Mouse (Mus musculus): ENCODE data around the gene Lama5. TPM values are rescaled to one million over a fixed set of nuclear protein-coding genes. Genes with fewer than 3 reads are reported as not detected.

The Lama5 gene
- polyA plus RNA-seq, 1 experiment from 2014 or later = 6.4 TPM

DNA sequence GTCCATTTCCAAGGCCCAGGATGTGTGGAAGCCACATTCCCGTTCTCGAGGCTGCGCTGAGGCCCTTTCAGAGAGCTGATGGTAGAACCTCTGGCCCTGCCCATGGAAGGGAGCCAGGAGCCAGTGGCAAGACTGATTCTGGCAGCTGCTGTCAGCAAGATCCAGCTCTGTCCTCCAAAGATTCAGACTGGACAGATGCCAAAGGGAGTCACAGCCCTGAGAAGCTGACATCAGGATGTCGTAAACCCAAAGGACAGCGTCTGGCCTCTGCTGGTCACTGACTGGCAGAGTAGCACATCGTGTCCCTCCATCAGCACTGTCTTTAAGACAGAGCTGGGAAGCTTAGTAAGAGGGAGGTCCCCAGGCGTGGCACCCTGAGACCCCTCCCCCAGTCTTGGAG, 2.9 kb upstream of the Lama5 start:
- H3K4me1 ChIP-seq = peaks cover 46% of the 10 kb centered on the region
- WGBS = 78% methylated on average over 7 of the region's 7 CpGs
- H3K36me3 ChIP-seq = no peaks in the 10 kb centered on the region
- no peaks in the 10 kb centered on the region for H3K9me3 ChIP-seq (replicated peaks)
- H3K27ac ChIP-seq (replicated peaks) = peak overlapping the region; percentile 78
- no peak for DNase-seq (ENCODE audit: low spot score)
- no peak overlapping the region for H3K4me3 ChIP-seq
- peaks cover 54% of the 10 kb centered on the region for H3K27me3 ChIP-seq (ENCODE audit: low read depth, poor library complexity, severe bottlenecking)

GRCm38 (mm10) chr2:180228060-180228458, 2.4 kb upstream of the Lama5 start:
- Histone ChIP-seq H3K27ac (replicated peaks) (peak overlapping the region; percentile 78), H3K4me1 (peaks cover 50% of the 10 kb centered on the region), H3K36me3 (no peaks in the 10 kb centered on the region), H3K27me3 (ENCODE audit: low read depth, poor library complexity, severe bottlenecking) (peaks cover 59% of the 10 kb centered on the region), H3K9me3 (replicated peaks) (no peaks in the 10 kb centered on the region), H3K4me3 (peak overlapping the region; percentile 39)
- 41% methylated on average over 6 of the region's 6 CpGs for WGBS
- no peak for DNase-seq (ENCODE audit: low spot score)

DNA sequence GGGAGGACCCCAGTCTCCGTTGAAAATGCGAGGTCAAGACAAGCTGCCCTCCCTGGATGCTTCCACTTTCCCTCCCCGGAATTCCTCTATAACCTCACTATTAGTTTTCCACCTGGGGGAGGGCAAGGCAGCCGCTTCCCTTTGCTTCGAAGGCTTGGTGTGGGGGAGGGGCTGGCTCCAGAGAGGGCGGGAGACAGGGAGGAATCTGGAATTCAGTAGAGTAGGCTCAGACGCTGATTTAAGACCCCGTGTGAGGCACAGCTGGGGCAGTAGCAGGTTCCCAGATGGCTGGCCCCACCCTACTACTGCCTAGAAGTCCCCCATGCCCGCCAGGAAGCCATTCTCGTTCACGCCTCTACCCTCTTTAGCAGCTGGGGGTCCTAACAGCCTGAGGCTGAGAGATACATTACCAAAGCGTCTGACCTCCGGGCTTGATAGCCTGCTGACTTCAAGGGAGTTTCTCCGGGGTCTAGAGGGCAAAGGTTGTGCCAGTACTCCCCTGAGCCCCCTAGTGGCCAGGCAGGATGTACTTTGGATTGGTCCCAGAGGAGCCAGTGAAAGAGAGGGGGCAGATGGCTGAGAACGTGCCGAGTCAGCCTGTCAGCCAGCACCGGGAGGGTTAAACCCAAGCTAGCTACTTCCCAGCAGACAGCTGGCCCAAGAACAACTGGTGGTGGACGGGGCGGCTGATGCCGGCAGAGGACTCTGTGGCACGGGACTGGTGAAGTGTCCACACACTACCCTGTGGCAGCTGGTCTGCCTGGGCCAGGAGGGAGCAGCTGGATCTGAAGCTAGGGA, 1.8 kb upstream of the Lama5 start:
- peak overlapping the region; percentile 39 for H3K4me3 ChIP-seq
- WGBS = under 1% methylated on average over 21 of the region's 21 CpGs
- peak; percentile 84 for DNase-seq (ENCODE audit: low spot score)
- no peaks in the 10 kb centered on the region for H3K36me3 ChIP-seq
- H3K9me3 ChIP-seq (replicated peaks) = no peaks in the 10 kb centered on the region
- H3K27ac ChIP-seq (replicated peaks) = peak overlapping the region; percentile 78
- peaks cover 56% of the 10 kb centered on the region for H3K4me1 ChIP-seq
- peaks cover 65% of the 10 kb centered on the region for H3K27me3 ChIP-seq (ENCODE audit: low read depth, poor library complexity, severe bottlenecking)

DNA sequence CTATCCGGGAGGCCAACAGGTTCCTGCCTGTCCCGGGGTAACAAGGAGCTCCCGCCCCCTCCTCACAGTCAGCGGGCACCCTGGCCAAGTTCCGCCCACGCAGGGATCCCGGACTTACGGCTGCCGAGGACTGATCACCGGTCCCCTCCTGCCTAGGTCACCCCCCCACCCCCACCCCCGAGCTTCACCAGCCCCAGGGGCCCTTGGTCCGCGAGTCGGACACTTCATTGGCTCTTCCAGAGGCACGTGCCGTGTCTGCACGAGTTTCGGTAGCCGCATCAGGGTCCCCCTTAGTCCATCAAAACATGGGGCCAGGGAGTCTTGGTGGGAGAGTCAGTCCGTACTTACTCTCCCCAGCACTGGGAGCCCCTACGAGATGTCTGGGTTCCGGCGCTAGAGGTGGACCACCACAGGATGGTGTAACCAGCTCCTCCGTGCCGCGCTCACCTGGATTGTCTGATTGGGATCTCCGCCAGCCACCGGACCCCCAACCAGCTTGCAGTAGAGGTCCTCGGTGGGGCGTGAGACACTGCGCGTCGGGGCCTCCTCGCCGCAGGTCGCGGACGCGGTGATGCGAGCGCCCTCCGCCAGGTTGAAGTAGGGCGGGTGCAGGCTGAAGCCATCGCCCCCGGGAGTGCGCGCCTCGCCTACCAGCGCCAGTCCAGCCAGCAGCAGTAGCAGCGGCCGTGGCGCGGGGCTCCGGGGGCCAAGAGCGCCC, 456 bp downstream of the Lama5 start:
- H3K4me3 ChIP-seq = peak overlapping the region; percentile 77
- H3K9me3 ChIP-seq (replicated peaks) = no peaks in the 10 kb centered on the region
- peaks cover 68% of the 10 kb centered on the region for H3K27me3 ChIP-seq (ENCODE audit: low read depth, poor library complexity, severe bottlenecking)
- H3K27ac ChIP-seq (replicated peaks) = peak overlapping the region; percentile 79
- peaks cover 64% of the 10 kb centered on the region for H3K4me1 ChIP-seq
- DNase-seq (ENCODE audit: low spot score) = peak; percentile 59
- WGBS = under 1% methylated on average over 54 of the region's 55 CpGs
- 0 out of 2 replicates have a peak, but pooled peaks cover 2% of the 10 kb centered on the region for H3K36me3 ChIP-seq

- H3K4me1 ChIP-seq = peaks cover 65% of the 10 kb centered on the region
- no peak for DNase-seq (ENCODE audit: low spot score)
- H3K9me3 ChIP-seq (replicated peaks) = no peaks in the 10 kb centered on the region
- H3K4me3 ChIP-seq = peak overlapping the region; percentile 77
- peak overlapping the region; percentile 79; the same call in 1 of the 2 replicates for H3K27ac ChIP-seq (replicated peaks)
- peaks cover 73% of the 10 kb centered on the region for H3K27me3 ChIP-seq (ENCODE audit: low read depth, poor library complexity, severe bottlenecking)
- 1% methylated on average over 13 of the region's 13 CpGs for WGBS
- 0 out of 2 replicates have a peak, but pooled peaks cover 2% of the 10 kb centered on the region for H3K36me3 ChIP-seq
Measured at GRCm38 (mm10) chr2:180224647-180225043, 1.0 kb downstream of the Lama5 start.

- DNase-seq (ENCODE audit: low spot score) = peak; percentile 46
- Histone ChIP-seq H3K9me3 (replicated peaks) (no peaks in the 10 kb centered on the region), H3K4me3 (no peak overlapping the region), H3K27me3 (ENCODE audit: low read depth, poor library complexity, severe bottlenecking) (peaks cover 56% of the 10 kb centered on the region), H3K4me1 (peaks cover 73% of the 10 kb centered on the region), H3K36me3 (0 out of 2 replicates have a peak, but pooled peaks cover 2% of the 10 kb centered on the region), H3K27ac (replicated peaks) (peak overlapping the region; percentile 30; the same call in 1 of the 2 replicates)
- 18% methylated on average over 6 of the region's 6 CpGs for WGBS
Measured at GRCm38 (mm10) chr2:180222250-180222649, 3.4 kb downstream of the Lama5 start.

- Histone ChIP-seq H3K27me3 (ENCODE audit: low read depth, poor library complexity, severe bottlenecking) (peaks cover 44% of the 10 kb centered on the region), H3K27ac (replicated peaks) (no peak overlapping the region), H3K4me3 (no peak overlapping the region), H3K4me1 (peaks cover 67% of the 10 kb centered on the region), H3K36me3 (0 out of 2 replicates have a peak, but pooled peaks cover 2% of the 10 kb centered on the region), H3K9me3 (replicated peaks) (no peaks in the 10 kb centered on the region)
- WGBS = 94% methylated on average over 9 of the region's 9 CpGs
- no peak for DNase-seq (ENCODE audit: low spot score)
Measured at GRCm38 (mm10) chr2:180221051-180221450, 4.6 kb downstream of the Lama5 start.

- DNase-seq (ENCODE audit: low spot score) = no peak
- Histone ChIP-seq H3K9me3 (replicated peaks) (no peaks in the 10 kb centered on the region), H3K4me1 (peaks cover 64% of the 10 kb centered on the region), H3K36me3 (0 out of 2 replicates have a peak, but pooled peaks cover 2% of the 10 kb centered on the region), H3K27ac (replicated peaks) (peak overlapping the region; percentile 30), H3K27me3 (ENCODE audit: low read depth, poor library complexity, severe bottlenecking) (peaks cover 35% of the 10 kb centered on the region), H3K4me3 (no peak overlapping the region)
- 82% methylated on average over 9 of the region's 9 CpGs for WGBS
Measured at GRCm38 (mm10) chr2:180220165-180220564, 5.5 kb downstream of the Lama5 start.

GRCm38 (mm10) chr2:180219145-180219943, 6.3 kb downstream of the Lama5 start:
- peaks cover 27% of the 10 kb centered on the region for H3K27me3 ChIP-seq (ENCODE audit: low read depth, poor library complexity, severe bottlenecking)
- H3K4me1 ChIP-seq = peaks cover 63% of the 10 kb centered on the region

DNA sequence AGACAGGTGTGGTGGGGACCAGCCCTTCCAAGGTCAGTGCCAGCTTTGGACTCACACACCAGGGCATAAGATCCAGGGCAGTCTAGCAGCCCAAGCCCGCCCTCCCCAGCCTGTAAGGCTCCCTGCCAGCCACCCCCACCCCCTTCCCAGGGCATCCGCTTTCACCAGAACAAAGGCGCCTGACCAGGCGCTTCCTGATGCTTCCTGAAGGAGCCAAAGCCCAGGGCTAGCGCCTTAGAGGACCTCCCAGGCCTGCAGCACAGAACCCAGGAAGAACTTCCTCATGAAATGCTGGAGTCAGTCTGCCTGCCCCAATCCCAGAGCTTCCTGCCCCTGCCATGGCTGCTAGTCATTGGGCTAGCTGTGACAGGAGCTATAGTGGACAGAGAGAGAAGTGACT, 7.0 kb downstream of the Lama5 start:
- peaks cover 65% of the 10 kb centered on the region for H3K4me1 ChIP-seq
- H3K9me3 ChIP-seq (replicated peaks) = no peaks in the 10 kb centered on the region
- no peak overlapping the region for H3K4me3 ChIP-seq
- H3K36me3 ChIP-seq = 0 out of 2 replicates have a peak, but pooled peaks cover 2% of the 10 kb centered on the region
- H3K27me3 ChIP-seq (ENCODE audit: low read depth, poor library complexity, severe bottlenecking) = peaks cover 20% of the 10 kb centered on the region
- peak overlapping the region; percentile 69 for H3K27ac ChIP-seq (replicated peaks)
- WGBS = 27% methylated on average over 5 of the region's 5 CpGs
- no peak for DNase-seq (ENCODE audit: low spot score)

More at GRCm38 (mm10) chr2:180219145-180219943, 6.3 kb downstream of the Lama5 start:
- peak overlapping the region; percentile 69 for H3K27ac ChIP-seq (replicated peaks)
- no peak for DNase-seq (ENCODE audit: low spot score)
- no peak overlapping the region for H3K4me3 ChIP-seq
- WGBS = 84% methylated on average over 15 of the region's 15 CpGs
- H3K36me3 ChIP-seq = 0 out of 2 replicates have a peak, but pooled peaks cover 2% of the 10 kb centered on the region
- H3K9me3 ChIP-seq (replicated peaks) = no peaks in the 10 kb centered on the region

GRCm38 (mm10) chr2:180218241-180218640, 7.4 kb downstream of the Lama5 start:
- Histone ChIP-seq H3K27me3 (ENCODE audit: low read depth, poor library complexity, severe bottlenecking) (peaks cover 16% of the 10 kb centered on the region), H3K27ac (replicated peaks) (peak overlapping the region; percentile 69), H3K9me3 (replicated peaks) (no peaks in the 10 kb centered on the region), H3K4me3 (no peak overlapping the region), H3K36me3 (0 out of 2 replicates have a peak, but pooled peaks cover 2% of the 10 kb centered on the region), H3K4me1 (peaks cover 63% of the 10 kb centered on the region)
- DNase-seq (ENCODE audit: low spot score) = no peak
- WGBS = 78% methylated on average over 3 of the region's 3 CpGs

DNA sequence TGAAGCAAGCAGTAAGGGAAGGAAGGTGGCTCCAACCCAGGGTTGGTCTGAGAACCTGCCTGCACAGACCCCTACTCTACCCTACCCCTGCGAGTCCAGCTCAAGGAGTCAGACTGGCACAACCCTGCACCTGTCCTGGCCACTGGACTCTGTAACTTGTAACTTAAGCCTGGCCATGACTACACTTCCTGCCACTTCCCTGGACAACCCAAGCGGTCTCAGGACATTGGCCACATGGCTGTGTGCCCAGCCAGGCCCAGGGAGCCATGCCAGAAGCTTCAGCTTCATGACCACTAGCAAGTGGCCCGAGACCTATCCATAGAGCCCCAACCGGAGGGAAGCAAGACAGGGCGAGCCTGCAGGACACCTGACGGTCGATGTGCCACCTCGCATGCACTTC, 8.1 kb downstream of the Lama5 start:
- no peak for DNase-seq (ENCODE audit: low spot score)
- Histone ChIP-seq H3K9me3 (replicated peaks) (no peaks in the 10 kb centered on the region), H3K4me3 (no peak overlapping the region), H3K4me1 (peaks cover 56% of the 10 kb centered on the region), H3K36me3 (0 out of 2 replicates have a peak, but pooled peaks cover 2% of the 10 kb centered on the region), H3K27ac (replicated peaks) (0 out of 2 replicates have a peak overlapping the region, but pooled peaks have one; percentile 69), H3K27me3 (ENCODE audit: low read depth, poor library complexity, severe bottlenecking) (peaks cover 9% of the 10 kb centered on the region)
- 90% methylated on average over 8 of the region's 8 CpGs for WGBS
